Mouse (Mus musculus): ENCODE measurements around the gene Adam20. TPM values are rescaled to one million over a fixed set of nuclear protein-coding genes. Genes with fewer than 3 reads are reported as not detected.
"Not testable (repeated sequence)": the region's sequence is repeated elsewhere in the genome, so short reads cannot be mapped to it uniquely, and the experiment has no call there.

The Adam20 gene
- not detected in 2 replicates for polyA plus RNA-seq (2015; fragmentation: Nextera tagmentation; extraction: Ambion mirVana)

DNA sequence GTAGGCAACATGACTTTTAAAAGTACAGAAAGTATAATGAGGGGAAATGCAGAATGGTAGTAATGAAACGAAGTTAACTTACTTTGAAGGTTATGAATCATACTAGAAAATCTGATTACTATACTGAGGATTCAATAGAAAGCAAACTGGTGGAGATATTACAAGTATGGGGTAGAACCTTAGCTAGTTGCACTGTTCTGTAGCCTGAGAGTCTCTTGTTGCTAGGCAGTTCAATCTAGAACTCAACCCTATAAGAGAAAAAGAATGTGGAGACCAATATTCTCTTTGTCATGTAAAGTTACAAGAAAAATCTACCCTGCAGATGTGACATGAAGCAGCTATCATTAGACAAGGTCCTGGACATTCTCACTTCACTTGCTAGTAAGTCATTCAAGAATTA lies at the start of gene Adam20:
TSS of gene Adam20 (plus strand) at position 301 of the 400 bp plus-strand sequence.
- ATAC-seq; H3K9me3 ChIP-seq (ENCODE audit: control insufficient read depth); H3K4me2 ChIP-seq (replicated peaks; ENCODE audit: low read depth); H3K27me3 ChIP-seq (replicated peaks; ENCODE audit: control insufficient read depth, insufficient read depth, low read length); H3K4me3 ChIP-seq (ENCODE audit: low read depth, low read length); H3K9ac ChIP-seq (ENCODE audit: low read depth, low read length); H3K4me1 ChIP-seq (replicated peaks; ENCODE audit: control insufficient read depth, insufficient read depth, low read length); H3K36me3 ChIP-seq (ENCODE audit: control insufficient read depth, insufficient read depth); H3K27ac ChIP-seq (ENCODE audit: low read depth, low read length): not testable (repeated sequence)
- 82% methylated on average over 1 of the region's 1 CpGs for WGBS

DNA sequence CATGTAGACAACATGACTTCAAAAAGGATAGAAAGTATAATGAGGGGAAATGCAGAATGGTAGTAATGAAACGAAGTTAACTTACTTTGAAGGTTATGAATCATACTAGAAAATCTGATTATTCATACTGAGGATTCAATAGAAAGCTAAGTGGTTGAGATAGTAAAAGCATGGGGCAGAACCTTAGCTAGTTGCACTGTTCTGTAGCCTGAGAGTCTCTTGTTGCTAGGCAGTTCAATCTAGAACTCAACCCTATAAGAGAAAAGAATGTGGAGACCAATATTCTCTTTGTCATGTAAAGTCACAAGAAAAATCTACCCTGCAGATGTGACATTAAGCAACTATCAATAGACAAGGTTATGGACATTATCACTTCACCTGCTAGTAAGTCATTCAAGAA lies 41.2 kb upstream of the Adam20 start, which contains the start of gene Adam25:
TSS of gene Adam25 (plus strand) at position 301 of the 400 bp plus-strand sequence.
- not testable (repeated sequence) for H3K4me2 ChIP-seq (replicated peaks; ENCODE audit: low read depth); H3K36me3 ChIP-seq (ENCODE audit: control insufficient read depth, insufficient read depth); H3K9me3 ChIP-seq (ENCODE audit: control insufficient read depth); H3K4me3 ChIP-seq (ENCODE audit: low read depth, low read length); ATAC-seq; H3K4me1 ChIP-seq (replicated peaks; ENCODE audit: control insufficient read depth, insufficient read depth, low read length); H3K27ac ChIP-seq (ENCODE audit: low read depth, low read length); H3K27me3 ChIP-seq (replicated peaks; ENCODE audit: control insufficient read depth, insufficient read depth, low read length); H3K9ac ChIP-seq (ENCODE audit: low read depth, low read length)
- 59% methylated on average over 1 of the region's 1 CpGs for WGBS

DNA sequence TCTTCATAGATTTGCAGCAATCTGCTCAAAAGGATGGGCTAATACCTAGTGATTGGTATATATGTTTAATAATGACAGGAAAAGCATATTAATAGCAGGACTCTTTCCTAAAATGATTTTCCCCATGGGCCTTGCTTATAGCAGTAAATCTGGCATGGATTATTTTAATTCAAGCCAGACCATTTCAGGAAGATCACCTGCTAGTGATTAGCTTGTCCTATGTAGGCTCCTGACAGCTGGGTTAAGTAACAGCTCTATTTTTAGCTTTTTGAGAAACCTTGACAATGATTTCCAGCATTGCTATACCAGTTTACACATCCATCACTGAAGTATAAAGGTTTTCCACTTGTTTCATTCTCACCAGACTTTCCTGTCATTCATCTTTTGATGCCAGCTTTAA lies 9.8 kb upstream of the Adam20 start:
- Histone ChIP-seq H3K4me1 (replicated peaks; ENCODE audit: control insufficient read depth, insufficient read depth, low read length) (no peaks in the 10 kb centered on the region), H3K9ac (ENCODE audit: low read depth, low read length) (no peak overlapping the region), H3K27me3 (replicated peaks; ENCODE audit: control insufficient read depth, insufficient read depth, low read length) (no peaks in the 10 kb centered on the region), H3K4me3 (ENCODE audit: low read depth, low read length) (no peak overlapping the region), H3K27ac (ENCODE audit: low read depth, low read length) (no peak overlapping the region), H3K4me2 (replicated peaks; ENCODE audit: low read depth) (no peak overlapping the region), H3K36me3 (ENCODE audit: control insufficient read depth, insufficient read depth) (no peaks in the 10 kb centered on the region), H3K9me3 (ENCODE audit: control insufficient read depth) (no peaks in the 10 kb centered on the region)
- no peak for TF ChIP-seq CTCF (IDR thresholded peaks at IDR 0.05; ENCODE audit: low read depth)
- no peak for ATAC-seq

DNA sequence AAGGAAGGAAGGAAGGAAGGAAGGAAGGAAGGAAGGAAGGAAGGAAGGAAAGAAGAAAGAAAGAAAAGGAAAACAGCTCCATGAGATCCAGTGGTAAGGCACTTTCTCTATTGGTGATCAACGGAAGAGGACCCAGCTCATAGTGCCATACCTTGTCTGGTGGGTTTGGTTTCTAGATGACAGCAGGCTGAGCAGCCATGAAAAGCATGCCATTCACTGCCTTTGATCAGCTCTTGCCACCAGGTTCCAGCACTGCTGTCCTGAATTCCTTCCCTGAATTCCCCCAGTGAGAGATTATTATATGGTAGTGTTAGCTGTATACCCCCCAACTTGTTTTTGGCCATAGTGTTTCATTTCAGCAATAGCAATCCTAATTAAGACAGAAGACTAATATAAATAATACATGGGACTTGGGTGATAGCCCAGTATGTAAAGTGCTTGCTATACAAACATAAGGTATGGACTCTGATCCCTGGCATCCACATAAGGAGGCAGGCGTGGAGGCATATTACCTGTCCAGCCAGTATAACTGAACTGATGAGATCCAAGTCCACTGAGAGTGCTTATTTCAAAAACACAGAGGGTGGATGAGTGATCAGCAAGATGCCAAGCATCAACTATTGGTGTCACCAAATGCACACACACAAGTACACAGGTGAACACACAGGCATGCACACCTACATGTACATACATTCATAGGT lies 10.5 kb downstream of the Adam20 start:
- ATAC-seq, result peak; percentile 100
- Histone ChIP-seq H3K4me2 (replicated peaks; ENCODE audit: low read depth) (no peak overlapping the region), H3K27ac (ENCODE audit: low read depth, low read length) (no peak overlapping the region; the same call in 1 of the 2 replicates), H3K4me3 (ENCODE audit: low read depth, low read length) (no peak overlapping the region), H3K27me3 (replicated peaks; ENCODE audit: control insufficient read depth, insufficient read depth, low read length) (no peaks in the 10 kb centered on the region), H3K9ac (ENCODE audit: low read depth, low read length) (no peak overlapping the region), H3K4me1 (replicated peaks; ENCODE audit: control insufficient read depth, insufficient read depth, low read length) (no peaks in the 10 kb centered on the region), H3K36me3 (ENCODE audit: control insufficient read depth, insufficient read depth) (no peaks in the 10 kb centered on the region), H3K9me3 (ENCODE audit: control insufficient read depth) (no peaks in the 10 kb centered on the region)
- 55% methylated on average over 2 of the region's 2 CpGs for WGBS
- no peak for TF ChIP-seq CTCF (IDR thresholded peaks at IDR 0.05; ENCODE audit: low read depth)

Other genes starting within 250 kb of the Adam20 start
- not detected in 2 replicates for gene Adam24, start 118.2 kb upstream of the Adam20 start, polyA plus RNA-seq (2015; fragmentation: Nextera tagmentation; extraction: Ambion mirVana)
- gene Adam25, start 41.1 kb upstream of the Adam20 start, polyA plus RNA-seq (2015; fragmentation: Nextera tagmentation; extraction: Ambion mirVana), result not detected in 2 replicates
- not detected in 2 replicates for gene Adam39, start 29.7 kb downstream of the Adam20 start, polyA plus RNA-seq (2015; fragmentation: Nextera tagmentation; extraction: Ambion mirVana)